In genomic region chr8:69848951-69849350, GRCm38 (mm10) we compare ENCODE assay signal across 10 mouse cellular contexts. TPM values are rescaled to one million over a fixed set of nuclear protein-coding genes. Genes with fewer than 3 reads are reported as not detected.
DNase-seq lines count a peak whose midpoint lies in the region; ATAC-seq and TF ChIP-seq lines count a peak whose summit lies in the region.
"Had no signal": no experiment of that assay in that cellular context is flagged by ENCODE, and none has a peak within 500 bp of the region (broad histone marks: within the 10 kb centered on the region; RNA-seq: fewer than 3 reads in every experiment).

No protein-coding gene starts in this region.

- WGBS in lung, postnatal 0 days, result 54% methylated on average over 8 of the region's 8 CpGs

- no peak overlapping the region for H3K4me2 ChIP-seq in lung, postnatal 0 days (replicated peaks; ENCODE audit: low read depth, low read length)

- H3K27me3 ChIP-seq in lung, postnatal 0 days (replicated peaks; ENCODE audit: insufficient read depth, low read length), result no peaks in the 10 kb centered on the region

- TF ChIP-seq EP300 in lung, postnatal 0 days (IDR thresholded peaks at IDR 0.05), result peak; percentile 98

- TF ChIP-seq CTCF in lung, postnatal 0 days (IDR thresholded peaks at IDR 0.05), result no peak

- in situ Hi-C loops in ES-E14 (cut with MboI; ENCODE audit: low sequenced_read_pairs in 2 of 2, unreplicated experiment in 2 of 2), result no loop called here

- H3K36me3 ChIP-seq in ES-E14 (ENCODE audit: control insufficient read depth, insufficient read depth, low read length, poor library complexity, severe bottlenecking), result no peaks in the 10 kb centered on the region
- no peaks in the 10 kb centered on the region for H3K36me3 ChIP-seq in lung, postnatal 0 days (ENCODE audit: insufficient read depth, low read length)

- no peak overlapping the region for H3K4me3 ChIP-seq in ES-E14 (ENCODE audit: insufficient read depth in 1 of 2, low read depth in 1 of 2, low read length in 2 of 2, poor library complexity in 1 of 2, severe bottlenecking in 1 of 2)
- no peak overlapping the region for H3K4me3 ChIP-seq in lung, postnatal 0 days (ENCODE audit: low read depth, low read length)

- H3K9me3 ChIP-seq in ES-E14 (ENCODE audit: control insufficient read depth, insufficient read depth, low read depth, low read length), result no peaks in the 10 kb centered on the region
- H3K9me3 ChIP-seq in lung, postnatal 0 days (ENCODE audit: low read length), result no peaks in the 10 kb centered on the region

- DNase-seq in ES-E14 (ENCODE audit: low read depth, low spot score), result peak; percentile 62
- DNase-seq in adrenal gland, postnatal 36 days, result peak; percentile 69 to 71
- DNase-seq in heart, postnatal 14 days, result peak; percentile 25 to 56
- DNase-seq in lung, postnatal 0 days (ENCODE audit: low spot score), result peak; percentile 95
- no peak for DNase-seq in left cerebral cortex, adult 11 months (ENCODE audit: low spot score)
- DNase-seq in cerebellum, adult 9-10 months, result no peak
- DNase-seq in cerebellum, adult 11 months, result no peak
- DNase-seq in left cerebral cortex, postnatal 14 days (ENCODE audit: low spot score in 2 of 2), result no peak

- H3K9ac ChIP-seq in ES-E14 (ENCODE audit: insufficient read depth, low read depth, low read length, poor library complexity, severe bottlenecking), result no peak overlapping the region
- no peak overlapping the region for H3K9ac ChIP-seq in lung, postnatal 0 days (replicated peaks; ENCODE audit: low read depth)

- intact Hi-C loops in heart, postnatal 14 days (cut with DNase I), result no loop called here
- intact Hi-C loops in left cerebral cortex, postnatal 14 days (cut with DNase I), result no loop called here

- peak overlapping the region; percentile 10; the same call in 1 of the 2 replicates for H3K27ac ChIP-seq in ES-E14 (ENCODE audit: insufficient read depth, low read depth, low read length, poor library complexity, severe bottlenecking)
- H3K27ac ChIP-seq in lung, postnatal 0 days (ENCODE audit: low read length), result peak overlapping the region; percentile 85
- H3K27ac ChIP-seq: hindbrain, postnatal 0 days had no signal

- H3K4me1 ChIP-seq in ES-E14 (ENCODE audit: control insufficient read depth in 2 of 2, insufficient read depth in 2 of 2, low read length in 2 of 2, poor library complexity in 1 of 2), result peaks cover 23 to 25% of the 10 kb centered on the region in 2 experiments
- no peaks in the 10 kb centered on the region for H3K4me1 ChIP-seq in lung, postnatal 0 days (ENCODE audit: insufficient read depth, low read depth, low read length)

- ATAC-seq in lung, postnatal 0 days, result peak; percentile 97
- ATAC-seq: hindbrain, postnatal 0 days; midbrain, embryonic 16.5 days had no signal

TF ChIP-seq in ES-E14, 5 proteins besides CTCF, POLR2A, EP300 and RAD21:
- TF ChIP-seq ZC3H11A (IDR thresholded peaks at IDR 0.05; ENCODE audit: borderline replicate concordance, low read depth, low read length), result no peak
- TF ChIP-seq ZNF384 (IDR thresholded peaks at IDR 0.05; ENCODE audit: low read depth, low read length), result no peak
- TF ChIP-seq MAFK (IDR thresholded peaks at IDR 0.05; ENCODE audit: insufficient read depth, low read depth, low read length), result peak; percentile 90

RNA-seq across cellular contexts. Expression of gene Pbx4, which starts 16.7 kb away (rescaled TPM):
- total RNA-seq in ES-E14 (2012; rRNA removed), result 5.2 and 6.1 TPM in 2 replicates
- 1 to 10 TPM; 1.1 to 1.8 TPM for total RNA-seq in adrenal gland, postnatal 36 days (2021)
- total RNA-seq in heart, postnatal 14 days (2021), result under 1 TPM in 1 of 2 experiments, not detected in 1; 0.41 TPM
- 15.9 and 17.0 TPM in 2 replicates for polyA plus RNA-seq in lung, postnatal 0 days (2015; fragmentation: Nextera tagmentation; extraction: Ambion mirVana)
- 10 to 100 TPM; 23.0 to 27.4 TPM for total RNA-seq in left cerebral cortex, postnatal 14 days (2021)

RNA-seq across cellular contexts. Expression of gene Lpar2, which starts 26.7 kb away (rescaled TPM):
- total RNA-seq in ES-E14 (2012; rRNA removed), result 5.6 and 8.3 TPM in 2 replicates
- 1 to 10 TPM; 1.4 to 1.7 TPM for total RNA-seq in adrenal gland, postnatal 36 days (2021)
- under 1 TPM; 0.45 to 0.59 TPM for total RNA-seq in heart, postnatal 14 days (2021)
- 0.52 and 0.56 TPM in 2 replicates for polyA plus RNA-seq in lung, postnatal 0 days (2015; fragmentation: Nextera tagmentation; extraction: Ambion mirVana)
- total RNA-seq in left cerebral cortex, postnatal 14 days (2021), result under 1 TPM; 0.59 to 0.76 TPM

RNA-seq across cellular contexts. Expression of gene Cilp2, which starts 38.5 kb away (rescaled TPM):
- 7.3 and 10.7 TPM in 2 replicates for total RNA-seq in ES-E14 (2012; rRNA removed)
- total RNA-seq in adrenal gland, postnatal 36 days (2021), result under 1 TPM in 1 of 2 experiments, not detected in 1; 0.10 TPM
- 1 to 10 TPM; 1.7 TPM for total RNA-seq in heart, postnatal 14 days (2021)
- polyA plus RNA-seq in lung, postnatal 0 days (2015; fragmentation: Nextera tagmentation; extraction: Ambion mirVana), result 0.17 and 0.36 TPM in 2 replicates
- 1 to 10 TPM; 1.9 to 2.2 TPM for total RNA-seq in left cerebral cortex, postnatal 14 days (2021)

RNA-seq across cellular contexts. Expression of gene Gmip, which starts 40.5 kb away (rescaled TPM):
- 5.9 and 6.4 TPM in 2 replicates for total RNA-seq in ES-E14 (2012; rRNA removed)
- total RNA-seq in adrenal gland, postnatal 36 days (2021), result 10 to 100 TPM; 10.1 to 10.5 TPM
- total RNA-seq in heart, postnatal 14 days (2021), result 1 to 10 TPM; 4.5 to 4.6 TPM
- 8.4 and 8.6 TPM in 2 replicates for polyA plus RNA-seq in lung, postnatal 0 days (2015; fragmentation: Nextera tagmentation; extraction: Ambion mirVana)
- total RNA-seq in left cerebral cortex, postnatal 14 days (2021), result 10 to 100 TPM; 15.8 to 17.5 TPM

RNA-seq across cellular contexts. Expression of gene Tssk6, which starts 53.0 kb away (rescaled TPM):
- 2.5 and 4.0 TPM in 2 replicates for total RNA-seq in ES-E14 (2012; rRNA removed)
- under 1 TPM; 0.53 to 0.56 TPM for total RNA-seq in adrenal gland, postnatal 36 days (2021)
- not detected for total RNA-seq in heart, postnatal 14 days (2021)
- polyA plus RNA-seq in lung, postnatal 0 days (2015; fragmentation: Nextera tagmentation; extraction: Ambion mirVana), result 1.9 and 2.3 TPM in 2 replicates
- total RNA-seq in left cerebral cortex, postnatal 14 days (2021), result under 1 TPM in 1 of 2 experiments, not detected in 1; 0.34 TPM

Comparison
In these comparisons a context has a peak if more than half of its experiments do, and no peak if none do; other contexts are left out.
1. DNase-seq: peak in ES-E14 (single experiment), adrenal gland, postnatal 36 days (2 of 2), heart, postnatal 14 days (2 of 2) and lung, postnatal 0 days (single experiment); none in left cerebral cortex, adult 11 months (single experiment), cerebellum, adult 9-10 months (single experiment), cerebellum, adult 11 months (single experiment) and left cerebral cortex, postnatal 14 days (0 of 2).